Mouse (Mus musculus) midbrain, postnatal 0 days (tissue): ENCODE measurements around the gene Gm20708. TPM values are rescaled to one million over a fixed set of nuclear protein-coding genes. Genes with fewer than 3 reads are reported as not detected.

ENCODE experiments used
- ATAC-seq: fragments of 200-750 bp; cut with Nextera tagmentation; 2 replicates; pipeline ENCODE4 v1.8.0; 2017; ENCODE audit warnings: moderate number of reproducible peaks, mild to moderate bottlenecking, moderate TSS enrichment, moderate library complexity; ENCODE audit not compliant: low FRiP score
- DNase-seq: peaks from one replicate; pipeline ENCODE4 v3.0.0-alpha.2; 2015; ENCODE audit warnings: low spot score
- H3K27ac ChIP-seq: fragments of 300-500 bp; sonication (generic); 2 replicates; pipeline ENCODE4 v1.5.1; 2014; ENCODE audit warnings: low read depth, mild to moderate bottlenecking, low read length, mixed read lengths
- H3K27me3 ChIP-seq: fragments of 300-500 bp; sonication (generic); 2 replicates; pipeline ENCODE4 v1.6.1; 2014; ENCODE audit warnings: low read length, control low read depth, mixed read lengths; ENCODE audit not compliant: insufficient read depth
- H3K36me3 ChIP-seq: fragments of 300-500 bp; sonication (generic); 2 replicates; pipeline ENCODE4 v1.6.1; 2014; ENCODE audit warnings: low read length, control low read depth, mixed read lengths; ENCODE audit not compliant: insufficient read depth
- H3K4me1 ChIP-seq: fragments of 300-500 bp; sonication (generic); 2 replicates; pipeline ENCODE4 v1.6.1; 2014; ENCODE audit warnings: mild to moderate bottlenecking, control low read depth, antibody characterized with exemption, low read length, mixed read lengths; ENCODE audit not compliant: insufficient read depth
- H3K4me2 ChIP-seq: fragments of 300-500 bp; sonication (generic); 2 replicates; pipeline ENCODE4 v1.6.1; 2014; ENCODE audit warnings: low read depth, mild to moderate bottlenecking, low read length, mixed read lengths; ENCODE audit not compliant: poor library complexity, severe bottlenecking
- H3K4me3 ChIP-seq: fragments of 300-500 bp; sonication (generic); 2 replicates; pipeline ENCODE4 v1.5.1; 2014; ENCODE audit warnings: low read depth, mild to moderate bottlenecking, low read length, moderate library complexity
- H3K9ac ChIP-seq: fragments of 300-500 bp; sonication (generic); replicated peaks from 2 replicates; pipeline ENCODE4 v1.6.1; 2014; ENCODE audit warnings: mild to moderate bottlenecking, low read length, moderate library complexity, mixed read lengths; ENCODE audit not compliant: poor library complexity, severe bottlenecking
- H3K9me3 ChIP-seq: fragments of 300-500 bp; sonication (generic); 2 replicates; pipeline ENCODE4 v1.6.1; 2016; ENCODE audit warnings: low read length, control low read depth
- CTCF ChIP-seq: IDR thresholded peaks from 2 replicates; pipeline ENCODE4 v1.5.1; 2016; ENCODE audit warnings: antibody characterized with exemption, mild to moderate bottlenecking
- WGBS: fragments of 180-500 bp; shearing (Covaris S2); extraction: QIAGEN DNeasy Blood & Tissue Kit; methylation state at CpG from one replicate; pipeline ENCODE4 v1.1.7; 2014; 5-methylcytosine and 5-hydroxymethylcytosine counted together
- polyA plus RNA-seq: library from polyadenylated mRNA; unstranded; fragments of >200 nt; fragmentation: Nextera tagmentation; extraction: Ambion mirVana; gene quantifications from 2 replicates; pipeline ENCODE4 v1.2.1, GENCODE M21; 2015
- total RNA-seq: library from RNA; depleted of rRNA; stranded (reverse); fragments of >200 nt; gene quantifications from 2 replicates; pipeline ENCODE4 v1.2.3, GENCODE M21; 2014; rRNA removed

Gm20708 gene
- total and polyA plus RNA-seq, 2 experiments from 2014 or later = 1.2 TPM; not detected in 1

DNA sequence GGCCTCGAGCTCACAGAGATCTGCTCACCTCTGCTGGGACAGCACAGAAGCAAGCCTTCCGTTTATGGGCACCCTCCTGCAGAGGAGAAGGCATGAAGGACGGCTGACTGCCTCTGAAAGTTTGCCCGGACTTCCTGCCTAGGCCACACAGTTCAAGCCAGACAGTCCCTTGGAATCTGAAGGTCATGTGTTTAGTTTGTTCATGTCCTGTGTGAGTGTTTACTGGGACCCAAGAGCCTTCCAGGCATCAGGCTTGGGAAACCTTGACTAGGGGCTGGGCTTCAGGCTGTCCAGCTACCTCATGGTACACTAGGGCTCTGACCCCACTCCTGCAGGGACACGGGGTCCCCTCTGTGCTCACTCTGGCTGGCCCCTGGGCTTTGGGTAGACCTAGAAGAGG lies 76.5 kb downstream of the Gm20708 start:
- H3K9ac ChIP-seq = no peak overlapping the region
- no peak for ATAC-seq
- no peak for TF ChIP-seq CTCF
- 65% methylated on average over 5 of the region's 5 CpGs for whole genome bisulfite sequencing
- H3K4me1 ChIP-seq = peaks cover 19% of the 10 kb centered on the region
- no peaks in the 10 kb centered on the region; the same call in 1 of the 2 replicates for H3K27me3 ChIP-seq
- H3K27ac ChIP-seq = no peak overlapping the region
- H3K4me3 ChIP-seq = no peak overlapping the region
- no peak for DNase-seq
- no peaks in the 10 kb centered on the region for H3K9me3 ChIP-seq
- H3K4me2 ChIP-seq = no peak overlapping the region
- H3K36me3 ChIP-seq = no peaks in the 10 kb centered on the region

DNA sequence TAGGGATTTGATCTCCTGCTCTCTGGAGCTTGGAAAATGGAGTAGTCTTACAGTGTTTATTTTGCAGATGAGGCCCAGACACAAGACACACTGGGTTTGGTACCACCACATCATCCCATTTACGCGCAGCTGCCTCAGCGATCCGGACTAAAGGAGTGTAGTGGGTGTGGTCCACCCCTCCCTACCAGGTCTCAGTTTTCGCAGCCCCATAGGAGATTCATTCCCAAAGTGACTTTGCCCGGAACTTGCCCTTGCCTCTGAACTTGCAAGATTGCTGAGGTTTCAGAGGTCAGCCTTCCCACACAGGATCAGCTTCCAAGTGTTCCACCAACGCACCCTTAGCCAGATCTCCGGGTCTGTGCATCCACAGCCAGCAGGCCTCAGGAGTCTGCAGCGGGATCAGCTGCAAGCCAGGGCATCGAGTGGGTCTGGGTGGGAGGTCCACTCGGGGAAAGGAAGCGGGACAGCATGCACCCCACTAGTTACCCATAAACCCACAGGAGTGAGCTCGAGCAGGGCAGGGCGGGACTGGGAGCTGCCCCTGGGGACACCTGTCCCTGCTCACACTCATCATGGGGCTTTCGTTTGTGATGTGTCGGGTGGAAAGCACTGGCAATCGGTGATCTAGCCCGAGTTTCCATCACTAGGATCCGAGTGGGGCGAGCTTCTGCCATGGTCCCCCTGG lies 78.8 kb downstream of the Gm20708 start:
- Histone ChIP-seq H3K27ac (no peak overlapping the region), H3K4me1 (peaks cover 19% of the 10 kb centered on the region), H3K4me2 (peak overlapping the region; percentile 37), H3K36me3 (no peaks in the 10 kb centered on the region), H3K27me3 (no peaks in the 10 kb centered on the region; the same call in 1 of the 2 replicates), H3K9me3 (no peaks in the 10 kb centered on the region), H3K4me3 (peak overlapping the region; percentile 12; the same call in 1 of the 2 replicates), H3K9ac (no peak overlapping the region)
- WGBS = 33% methylated on average over 20 of the region's 20 CpGs
- DNase-seq (no peak), ATAC-seq (no peak)
- no peak for TF ChIP-seq CTCF

DNA sequence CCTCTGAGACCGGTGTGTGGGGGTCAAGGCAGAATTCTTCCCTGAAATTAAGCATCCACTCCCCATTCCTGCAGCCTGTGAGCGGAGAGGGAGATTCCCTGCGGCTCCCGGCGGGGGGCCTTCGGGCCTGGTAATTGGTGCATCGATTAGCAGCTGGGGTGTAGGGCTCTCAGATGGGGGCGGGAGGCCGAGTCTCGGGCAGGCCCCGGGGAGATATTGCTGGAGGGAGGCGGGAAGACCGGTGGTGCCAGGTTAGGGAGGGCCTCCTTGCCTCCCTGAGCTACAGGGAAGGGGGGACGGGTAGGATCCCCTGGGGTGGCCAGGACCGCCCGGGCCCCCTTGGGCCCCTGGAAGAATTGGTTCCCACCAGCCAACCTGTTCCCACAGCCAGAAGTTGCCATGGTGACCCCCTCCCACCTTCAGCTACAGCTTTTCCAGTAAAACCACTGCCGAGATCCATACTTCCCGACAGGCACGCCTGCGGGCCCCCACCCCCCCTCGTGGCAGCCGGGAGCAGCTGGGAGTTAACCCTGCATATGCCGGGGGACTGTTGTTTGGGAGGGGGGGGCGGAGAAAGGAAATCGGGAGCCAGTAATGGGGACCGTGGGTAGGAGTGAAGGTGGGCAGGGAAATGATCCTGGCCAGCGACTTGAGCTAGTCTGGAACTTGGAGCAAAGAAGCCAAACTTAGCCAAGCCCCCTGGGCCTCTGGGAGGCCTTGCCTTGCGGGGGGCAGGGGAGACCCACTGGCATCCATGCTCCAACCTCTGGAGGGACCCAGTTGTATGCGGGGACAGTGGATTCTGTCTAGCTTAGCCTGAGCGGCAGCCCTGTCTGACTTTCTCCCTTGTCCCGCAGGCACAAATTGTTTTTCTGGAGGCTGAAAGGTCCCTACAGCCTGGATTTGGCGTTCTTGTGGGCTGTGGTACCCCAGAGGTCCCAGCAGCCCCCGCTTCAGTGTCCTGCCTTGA lies 79.7 kb downstream of the Gm20708 start:
- no peaks in the 10 kb centered on the region for H3K9me3 ChIP-seq
- peak overlapping the region; percentile 37 for H3K4me2 ChIP-seq
- H3K4me3 ChIP-seq = peak overlapping the region; percentile 12; the same call in 1 of the 2 replicates
- ATAC-seq (no peak), DNase-seq (no peak)
- TF ChIP-seq CTCF = no peak
- H3K27me3 ChIP-seq = no peaks in the 10 kb centered on the region; the same call in 1 of the 2 replicates
- WGBS = 6% methylated on average over 33 of the region's 33 CpGs
- no peaks in the 10 kb centered on the region for H3K36me3 ChIP-seq
- peaks cover 19% of the 10 kb centered on the region for H3K4me1 ChIP-seq
- no peak overlapping the region for H3K27ac ChIP-seq
- H3K9ac ChIP-seq = 0 out of 2 replicates have a peak overlapping the region, but pooled peaks have one; percentile 24

Other genes starting within 250 kb of the Gm20708 start
- 78.4 and 79.8 TPM in 2 replicates for gene Tnrc6c, start 155.4 kb upstream of the Gm20708 start, total RNA-seq
- gene Tnrc6c, start 155.4 kb upstream of the Gm20708 start, polyA plus RNA-seq = 22.8 and 26.5 TPM in 2 replicates
- 0.33 and 3.2 TPM in 2 replicates for gene Tmc8, start 27.6 kb upstream of the Gm20708 start, total RNA-seq
- gene Tmc8, start 27.6 kb upstream of the Gm20708 start, polyA plus RNA-seq = 0.79 and 1.2 TPM in 2 replicates
- gene Tmc6, start 27.5 kb upstream of the Gm20708 start, total RNA-seq = 2.8 and 3.9 TPM in 2 replicates
- gene Tmc6, start 27.5 kb upstream of the Gm20708 start, polyA plus RNA-seq = 2.2 and 3.1 TPM in 2 replicates
- gene 6030468B19Rik, start 12.0 kb upstream of the Gm20708 start, total RNA-seq = not detected in 2 replicates
- gene 6030468B19Rik, start 12.0 kb upstream of the Gm20708 start, polyA plus RNA-seq = not detected in 2 replicates
- 18.8 and 25.3 TPM in 2 replicates for gene Syngr2, start within 50 bp of the Gm20708 start, total RNA-seq
- 14.0 and 14.6 TPM in 2 replicates for gene Syngr2, start within 50 bp of the Gm20708 start, polyA plus RNA-seq
- 5.1 and 11.1 TPM in 2 replicates for gene Afmid, start 16.3 kb downstream of the Gm20708 start, total RNA-seq
- 9.1 and 10.4 TPM in 2 replicates for gene Afmid, start 16.3 kb downstream of the Gm20708 start, polyA plus RNA-seq
- 6.3 and 8.8 TPM in 2 replicates for gene Tk1, start 16.4 kb downstream of the Gm20708 start, total RNA-seq
- gene Tk1, start 16.4 kb downstream of the Gm20708 start, polyA plus RNA-seq = 6.0 and 6.5 TPM in 2 replicates
- gene Birc5, start 39.6 kb downstream of the Gm20708 start, total RNA-seq = 3.2 and 6.0 TPM in 2 replicates
- 13.1 and 13.2 TPM in 2 replicates for gene Birc5, start 39.6 kb downstream of the Gm20708 start, polyA plus RNA-seq
- 0.16 TPM in 1 of 2 replicates, not detected in the other for gene Tmem235, start 51.1 kb downstream of the Gm20708 start, total RNA-seq
- gene Tmem235, start 51.1 kb downstream of the Gm20708 start, polyA plus RNA-seq = not detected in 2 replicates
- gene Tha1, start 63.8 kb downstream of the Gm20708 start, total RNA-seq = 3.8 and 4.2 TPM in 2 replicates
- gene Tha1, start 63.8 kb downstream of the Gm20708 start, polyA plus RNA-seq = 3.0 and 3.5 TPM in 2 replicates
- 7.3 and 8.5 TPM in 2 replicates for gene Socs3, start 160.4 kb downstream of the Gm20708 start, total RNA-seq
- gene Socs3, start 160.4 kb downstream of the Gm20708 start, polyA plus RNA-seq = 4.4 and 4.9 TPM in 2 replicates
- gene Pgs1, start 176.6 kb downstream of the Gm20708 start, total RNA-seq = 62.0 and 72.2 TPM in 2 replicates
- gene Pgs1, start 176.6 kb downstream of the Gm20708 start, polyA plus RNA-seq = 55.0 and 61.8 TPM in 2 replicates